Mouse (Mus musculus): ENCODE data around the gene Tap2. TPM values are rescaled to one million over a fixed set of nuclear protein-coding genes. Genes with fewer than 3 reads are reported as not detected.

The Tap2 gene
- polyA plus RNA-seq, 1 experiment from 2014 or later: 0.55 TPM

GRCm38 (mm10) chr17:34238706-34239105, 35.4 kb downstream of the Tap2 start, which contains the start of gene H2-Ob:
Gene H2-Ob, plus strand, starts transcription at chr17:34238903.
- Histone ChIP-seq H3K4me1 (ENCODE audit: control insufficient read depth, insufficient read depth, low read length) (no peaks in the 10 kb centered on the region), H3K9me3 (ENCODE audit: control insufficient read depth, low read length) (no peaks in the 10 kb centered on the region), H3K27me3 (ENCODE audit: control insufficient read depth, insufficient read depth, low read length) (no peaks in the 10 kb centered on the region), H3K4me3 (ENCODE audit: low read depth, low read length) (no peak within 1 kb of the TSS), H3K4me2 (ENCODE audit: low read depth, severe bottlenecking) (no peak within 1 kb of the TSS), H3K9ac (ENCODE audit: low read length) (no peak within 1 kb of the TSS), H3K27ac (replicated peaks; ENCODE audit: low read depth, low read length) (no peak within 1 kb of the TSS), H3K36me3 (ENCODE audit: control insufficient read depth, insufficient read depth, low read length) (no peaks in the 10 kb centered on the region)
- DNase-seq (ENCODE audit: low spot score): no peak
- WGBS: 61% methylated on average over 3 of the region's 3 CpGs
- ATAC-seq (ENCODE audit: insufficient number of reproducible peaks, low FRiP score, low TSS enrichment, low read depth): no peak

GRCm38 (mm10) chr17:34239601-34240041, 36.3 kb downstream of the Tap2 start:
- no peaks in the 10 kb centered on the region for H3K4me1 ChIP-seq (ENCODE audit: control insufficient read depth, insufficient read depth, low read length)
- no peak for DNase-seq (ENCODE audit: low spot score)
- no peaks in the 10 kb centered on the region for H3K36me3 ChIP-seq (ENCODE audit: control insufficient read depth, insufficient read depth, low read length)
- no peak overlapping the region for H3K9ac ChIP-seq (ENCODE audit: low read length)
- H3K4me2 ChIP-seq (ENCODE audit: low read depth, severe bottlenecking): no peak overlapping the region
- WGBS: 71% methylated on average over 10 of the region's 10 CpGs
- no peaks in the 10 kb centered on the region for H3K27me3 ChIP-seq (ENCODE audit: control insufficient read depth, insufficient read depth, low read length)
- H3K27ac ChIP-seq (replicated peaks; ENCODE audit: low read depth, low read length): no peak overlapping the region
- H3K4me3 ChIP-seq (ENCODE audit: low read depth, low read length): no peak overlapping the region
- no peaks in the 10 kb centered on the region for H3K9me3 ChIP-seq (ENCODE audit: control insufficient read depth, low read length)
- no peak for ATAC-seq (ENCODE audit: insufficient number of reproducible peaks, low FRiP score, low TSS enrichment, low read depth)

- Histone ChIP-seq H3K4me1 (ENCODE audit: control insufficient read depth, insufficient read depth, low read length) (no peaks in the 10 kb centered on the region), H3K27ac (replicated peaks; ENCODE audit: low read depth, low read length) (no peak overlapping the region), H3K27me3 (ENCODE audit: control insufficient read depth, insufficient read depth, low read length) (no peaks in the 10 kb centered on the region), H3K4me2 (ENCODE audit: low read depth, severe bottlenecking) (no peak overlapping the region), H3K4me3 (ENCODE audit: low read depth, low read length) (no peak overlapping the region), H3K9me3 (ENCODE audit: control insufficient read depth, low read length) (no peaks in the 10 kb centered on the region), H3K36me3 (ENCODE audit: control insufficient read depth, insufficient read depth, low read length) (no peaks in the 10 kb centered on the region), H3K9ac (ENCODE audit: low read length) (no peak overlapping the region)
- WGBS: 65% methylated on average over 3 of the region's 3 CpGs
- ATAC-seq (ENCODE audit: insufficient number of reproducible peaks, low FRiP score, low TSS enrichment, low read depth): no peak
- no peak for DNase-seq (ENCODE audit: low spot score)
Observed at GRCm38 (mm10) chr17:34240366-34240765, 37.0 kb downstream of the Tap2 start.

GRCm38 (mm10) chr17:34240916-34241315, 37.6 kb downstream of the Tap2 start:
- no peak overlapping the region for H3K4me2 ChIP-seq (ENCODE audit: low read depth, severe bottlenecking)
- H3K36me3 ChIP-seq (ENCODE audit: control insufficient read depth, insufficient read depth, low read length): no peaks in the 10 kb centered on the region
- no peak overlapping the region for H3K27ac ChIP-seq (replicated peaks; ENCODE audit: low read depth, low read length)
- H3K4me3 ChIP-seq (ENCODE audit: low read depth, low read length): no peak overlapping the region
- H3K9ac ChIP-seq (ENCODE audit: low read length): no peak overlapping the region
- no peaks in the 10 kb centered on the region for H3K9me3 ChIP-seq (ENCODE audit: control insufficient read depth, low read length)
- ATAC-seq (ENCODE audit: insufficient number of reproducible peaks, low FRiP score, low TSS enrichment, low read depth): no peak
- no peaks in the 10 kb centered on the region for H3K27me3 ChIP-seq (ENCODE audit: control insufficient read depth, insufficient read depth, low read length)
- H3K4me1 ChIP-seq (ENCODE audit: control insufficient read depth, insufficient read depth, low read length): no peaks in the 10 kb centered on the region
- 75% methylated on average over 6 of the region's 6 CpGs for WGBS
- DNase-seq (ENCODE audit: low spot score): no peak

GRCm38 (mm10) chr17:34244656-34245055, 41.3 kb downstream of the Tap2 start:
- no peak overlapping the region for H3K4me2 ChIP-seq (ENCODE audit: low read depth, severe bottlenecking)
- no peak overlapping the region for H3K27ac ChIP-seq (replicated peaks; ENCODE audit: low read depth, low read length)
- no peaks in the 10 kb centered on the region for H3K27me3 ChIP-seq (ENCODE audit: control insufficient read depth, insufficient read depth, low read length)
- 81% methylated on average over 4 of the region's 4 CpGs for WGBS
- H3K9ac ChIP-seq (ENCODE audit: low read length): no peak overlapping the region
- H3K4me3 ChIP-seq (ENCODE audit: low read depth, low read length): no peak overlapping the region
- ATAC-seq (ENCODE audit: insufficient number of reproducible peaks, low FRiP score, low TSS enrichment, low read depth) (no peak), DNase-seq (ENCODE audit: low spot score) (no peak)
- H3K36me3 ChIP-seq (ENCODE audit: control insufficient read depth, insufficient read depth, low read length): no peaks in the 10 kb centered on the region
- no peaks in the 10 kb centered on the region for H3K4me1 ChIP-seq (ENCODE audit: control insufficient read depth, insufficient read depth, low read length)
- no peaks in the 10 kb centered on the region for H3K9me3 ChIP-seq (ENCODE audit: control insufficient read depth, low read length)

- Histone ChIP-seq H3K9ac (ENCODE audit: low read length) (no peak overlapping the region), H3K9me3 (ENCODE audit: control insufficient read depth, low read length) (no peaks in the 10 kb centered on the region), H3K4me2 (ENCODE audit: low read depth, severe bottlenecking) (no peak overlapping the region), H3K27me3 (ENCODE audit: control insufficient read depth, insufficient read depth, low read length) (no peaks in the 10 kb centered on the region), H3K27ac (replicated peaks; ENCODE audit: low read depth, low read length) (no peak overlapping the region), H3K4me3 (ENCODE audit: low read depth, low read length) (no peak overlapping the region), H3K4me1 (ENCODE audit: control insufficient read depth, insufficient read depth, low read length) (no peaks in the 10 kb centered on the region), H3K36me3 (ENCODE audit: control insufficient read depth, insufficient read depth, low read length) (no peaks in the 10 kb centered on the region)
- no peak for DNase-seq (ENCODE audit: low spot score)
- no peak for ATAC-seq (ENCODE audit: insufficient number of reproducible peaks, low FRiP score, low TSS enrichment, low read depth)
- 82% methylated on average over 3 of the region's 3 CpGs for WGBS
Observed at GRCm38 (mm10) chr17:34247047-34247446, 43.7 kb downstream of the Tap2 start.

- WGBS: 64% methylated on average over 2 of the region's 2 CpGs
Observed at GRCm38 (mm10) chr17:34248764-34249163, 45.4 kb downstream of the Tap2 start.

GRCm38 (mm10) chr17:34249361-34249760, 46.0 kb downstream of the Tap2 start:
- Histone ChIP-seq H3K9me3 (ENCODE audit: control insufficient read depth, low read length) (no peaks in the 10 kb centered on the region), H3K36me3 (ENCODE audit: control insufficient read depth, insufficient read depth, low read length) (no peaks in the 10 kb centered on the region), H3K4me3 (ENCODE audit: low read depth, low read length) (no peak overlapping the region), H3K4me1 (ENCODE audit: control insufficient read depth, insufficient read depth, low read length) (no peaks in the 10 kb centered on the region), H3K4me2 (ENCODE audit: low read depth, severe bottlenecking) (no peak overlapping the region), H3K27ac (replicated peaks; ENCODE audit: low read depth, low read length) (no peak overlapping the region), H3K9ac (ENCODE audit: low read length) (no peak overlapping the region), H3K27me3 (ENCODE audit: control insufficient read depth, insufficient read depth, low read length) (no peaks in the 10 kb centered on the region)
- WGBS: 52% methylated on average over 3 of the region's 3 CpGs
- ATAC-seq (ENCODE audit: insufficient number of reproducible peaks, low FRiP score, low TSS enrichment, low read depth) (no peak), DNase-seq (ENCODE audit: low spot score) (no peak)

More at GRCm38 (mm10) chr17:34248764-34249163, 45.4 kb downstream of the Tap2 start:
- Histone ChIP-seq H3K4me2 (ENCODE audit: low read depth, severe bottlenecking) (no peak overlapping the region), H3K27me3 (ENCODE audit: control insufficient read depth, insufficient read depth, low read length) (no peaks in the 10 kb centered on the region), H3K27ac (replicated peaks; ENCODE audit: low read depth, low read length) (no peak overlapping the region), H3K4me3 (ENCODE audit: low read depth, low read length) (no peak overlapping the region), H3K9ac (ENCODE audit: low read length) (no peak overlapping the region), H3K36me3 (ENCODE audit: control insufficient read depth, insufficient read depth, low read length) (no peaks in the 10 kb centered on the region), H3K4me1 (ENCODE audit: control insufficient read depth, insufficient read depth, low read length) (no peaks in the 10 kb centered on the region), H3K9me3 (ENCODE audit: control insufficient read depth, low read length) (no peaks in the 10 kb centered on the region)
- ATAC-seq (ENCODE audit: insufficient number of reproducible peaks, low FRiP score, low TSS enrichment, low read depth): no peak
- no peak for DNase-seq (ENCODE audit: low spot score)

GRCm38 (mm10) chr17:34249878-34250277, 46.6 kb downstream of the Tap2 start:
- 17% methylated on average over 4 of the region's 4 CpGs for WGBS
- no peaks in the 10 kb centered on the region for H3K9me3 ChIP-seq (ENCODE audit: control insufficient read depth, low read length)
- no peak overlapping the region for H3K9ac ChIP-seq (ENCODE audit: low read length)
- H3K4me3 ChIP-seq (ENCODE audit: low read depth, low read length): no peak overlapping the region
- ATAC-seq (ENCODE audit: insufficient number of reproducible peaks, low FRiP score, low TSS enrichment, low read depth) (no peak), DNase-seq (ENCODE audit: low spot score) (peak; percentile 56)
- H3K27ac ChIP-seq (replicated peaks; ENCODE audit: low read depth, low read length): no peak overlapping the region
- H3K4me2 ChIP-seq (ENCODE audit: low read depth, severe bottlenecking): no peak overlapping the region
- H3K36me3 ChIP-seq (ENCODE audit: control insufficient read depth, insufficient read depth, low read length): no peaks in the 10 kb centered on the region
- H3K4me1 ChIP-seq (ENCODE audit: control insufficient read depth, insufficient read depth, low read length): no peaks in the 10 kb centered on the region
- no peaks in the 10 kb centered on the region for H3K27me3 ChIP-seq (ENCODE audit: control insufficient read depth, insufficient read depth, low read length)

Data from limb, embryonic 11.5 days (tissue).